Mouse (Mus musculus): Measurements from ENCODE around the gene Popdc2.

GRCm38 (mm10) chr16:38341396-38342324 lies 20.3 kb upstream of the Popdc2 start, which contains the start of gene Maats1:
- TF ChIP-seq CTCF (conservative IDR thresholded peaks at IDR 0.05; ENCODE audit: insufficient read depth, insufficient read length, low read depth, low read length) (no peak), POLR2A (IDR thresholded peaks at IDR 0.05; ENCODE audit: low read depth, low read length) (no peak)

Data from kidney, adult 2 months (tissue).